Mouse (Mus musculus) thymus, postnatal 25 days (tissue): ENCODE measurements around the gene Cmpk1.
"Not testable (repeated sequence)": the region's sequence is repeated elsewhere in the genome, so short reads cannot be mapped to it uniquely, and the experiment has no call there.

ENCODE experiments used
- DNase-seq: peaks from one replicate; pipeline ENCODE4 v3.0.0; 2022

The Cmpk1 gene

GRCm38 (mm10) chr4:114986591-114987432 lies at the start of gene Cmpk1:
Gene Cmpk1 (minus strand): TSS chr4:114987241.
- peak; percentile 82 for DNase-seq

- DNase-seq: no peak
These were observed 48.0 kb upstream of the Cmpk1 start for GRCm38 (mm10) chr4:115035043-115035442.

- DNase-seq: no peak
These were observed 33.0 kb upstream of the Cmpk1 start for GRCm38 (mm10) chr4:115019997-115020396.

GRCm38 (mm10) chr4:115014276-115014675 lies 27.2 kb upstream of the Cmpk1 start:
- DNase-seq: no peak

GRCm38 (mm10) chr4:115000429-115000795 lies 13.4 kb upstream of the Cmpk1 start:
- DNase-seq: no peak

GRCm38 (mm10) chr4:114999773-115000428 lies 12.9 kb upstream of the Cmpk1 start, which contains the start of gene Stil:
Gene Stil (plus strand): TSS chr4:115000159.
- peak; percentile 95 for DNase-seq

GRCm38 (mm10) chr4:114999445-114999772 lies 12.4 kb upstream of the Cmpk1 start:
- no peak for DNase-seq

GRCm38 (mm10) chr4:114997051-114997450 lies 10.0 kb upstream of the Cmpk1 start:
- peak; percentile 54 for DNase-seq

GRCm38 (mm10) chr4:114994218-114994617 lies 7.2 kb upstream of the Cmpk1 start:
- no peak for DNase-seq

GRCm38 (mm10) chr4:114986211-114986590 lies 840 bp downstream of the Cmpk1 start:
- peak; percentile 20 for DNase-seq

- no peak for DNase-seq
These were observed 4.0 kb downstream of the Cmpk1 start for GRCm38 (mm10) chr4:114983020-114983419.

- no peak for DNase-seq
These were observed 4.4 kb downstream of the Cmpk1 start for GRCm38 (mm10) chr4:114982619-114983018.

- no peak for DNase-seq
These were observed 13.8 kb downstream of the Cmpk1 start for GRCm38 (mm10) chr4:114973229-114973740.

GRCm38 (mm10) chr4:114970736-114971135 lies 16.3 kb downstream of the Cmpk1 start:
- DNase-seq: no peak

GRCm38 (mm10) chr4:114960881-114961280 lies 26.2 kb downstream of the Cmpk1 start:
- not testable (repeated sequence) for DNase-seq

GRCm38 (mm10) chr4:114959533-114959932 lies 27.5 kb downstream of the Cmpk1 start:
- no peak for DNase-seq

GRCm38 (mm10) chr4:114958786-114959185 lies 28.3 kb downstream of the Cmpk1 start:
- DNase-seq: no peak

- DNase-seq: no peak
These were observed 28.8 kb downstream of the Cmpk1 start for GRCm38 (mm10) chr4:114958231-114958630.

- no peak for DNase-seq
These were observed 29.6 kb downstream of the Cmpk1 start for GRCm38 (mm10) chr4:114957403-114957802.

- no peak for DNase-seq
These were observed 33.9 kb downstream of the Cmpk1 start for GRCm38 (mm10) chr4:114953172-114953571.

- DNase-seq: no peak
These were observed 39.1 kb downstream of the Cmpk1 start for GRCm38 (mm10) chr4:114947852-114948481.

GRCm38 (mm10) chr4:114947395-114947794 lies 39.6 kb downstream of the Cmpk1 start:
- peak; percentile 69 for DNase-seq

GRCm38 (mm10) chr4:114946416-114946815 lies 40.6 kb downstream of the Cmpk1 start:
- DNase-seq: no peak

GRCm38 (mm10) chr4:114945021-114945420 lies 42.0 kb downstream of the Cmpk1 start:
- DNase-seq: no peak
